ENCODE assay signal across 9 mouse cellular contexts in the genomic region with DNA sequence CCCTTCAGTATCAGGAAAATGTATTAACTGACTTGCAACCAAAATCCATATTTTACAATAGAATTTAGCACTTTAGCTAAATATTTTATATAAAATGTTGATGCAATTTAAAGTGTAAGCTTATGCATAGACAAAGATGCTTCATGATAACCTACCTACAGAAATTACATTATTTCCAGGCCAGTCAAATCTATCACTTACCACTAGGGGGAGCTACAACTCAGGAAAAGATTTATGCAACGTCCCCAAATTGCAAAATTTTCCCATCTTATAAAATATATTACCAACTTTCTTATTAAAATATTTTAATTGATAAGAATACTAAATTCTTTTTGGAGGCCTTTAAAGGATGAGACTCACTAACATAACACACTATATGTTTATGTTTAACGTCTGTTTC.
DNase-seq lines count a peak whose midpoint lies in the region; ATAC-seq and TF ChIP-seq lines count a peak whose summit lies in the region.
"Had no signal": no experiment of that assay in that cellular context is flagged by ENCODE, and none has a peak within 500 bp of the region (broad histone marks: within the 10 kb centered on the region; RNA-seq: fewer than 3 reads in every experiment).

No protein-coding gene starts in this region.

- no peaks in the 10 kb centered on the region for H3K27me3 ChIP-seq in intestine, postnatal 0 days (replicated peaks; ENCODE audit: control insufficient read depth, insufficient read depth, low read length)
- H3K27me3 ChIP-seq in intestine, embryonic 16.5 days (replicated peaks; ENCODE audit: control insufficient read depth, insufficient read depth, low read length) = no peaks in the 10 kb centered on the region
- H3K27me3 ChIP-seq: embryonic facial prominence, embryonic 13.5 days had no signal

- peak; percentile 70 for DNase-seq in 3T3-L1 (ENCODE audit: low read depth, low spot score)
- DNase-seq in B cell, adult 2 months = peak; percentile 31 to 36
- peak; percentile 9 for DNase-seq in embryo, embryonic 11.5 days (ENCODE audit: low read depth, low spot score)
- DNase-seq in ovary, postnatal 10 days (ENCODE audit: low spot score) = no peak

- no peaks in the 10 kb centered on the region for H3K9me3 ChIP-seq in intestine, postnatal 0 days (ENCODE audit: control insufficient read depth)
- no peaks in the 10 kb centered on the region for H3K9me3 ChIP-seq in intestine, embryonic 16.5 days (ENCODE audit: control insufficient read depth, low read length)
- H3K9me3 ChIP-seq: embryonic facial prominence, embryonic 13.5 days had no signal

- no peak for ATAC-seq in intestine, postnatal 0 days
- ATAC-seq in intestine, embryonic 16.5 days = no peak
- no peak for ATAC-seq in activated CD4-positive, CD25-positive, alpha-beta regulatory T cell, adult 4 months

- WGBS in intestine, postnatal 0 days = 39% methylated on average over 2 of the region's 2 CpGs
- 34% methylated on average over 2 of the region's 2 CpGs for WGBS in intestine, embryonic 16.5 days

- no peak overlapping the region for H3K9ac ChIP-seq in intestine, postnatal 0 days (ENCODE audit: low read depth, low read length)
- no peak overlapping the region for H3K9ac ChIP-seq in intestine, embryonic 16.5 days (ENCODE audit: low read depth, low read length)
- H3K9ac ChIP-seq: embryonic facial prominence, embryonic 13.5 days had no signal

- no peaks in the 10 kb centered on the region for H3K4me1 ChIP-seq in intestine, postnatal 0 days (replicated peaks; ENCODE audit: control insufficient read depth, insufficient read depth, low read length)
- no peaks in the 10 kb centered on the region for H3K4me1 ChIP-seq in intestine, embryonic 16.5 days (ENCODE audit: control insufficient read depth, insufficient read depth, low read length)
- H3K4me1 ChIP-seq: embryonic facial prominence, embryonic 13.5 days had no signal

- no peak overlapping the region for H3K27ac ChIP-seq in intestine, postnatal 0 days (ENCODE audit: low read depth, low read length)
- H3K27ac ChIP-seq in intestine, embryonic 16.5 days (ENCODE audit: low read length) = no peak overlapping the region
- H3K27ac ChIP-seq: embryonic facial prominence, embryonic 13.5 days had no signal

- no peak overlapping the region for H3K4me3 ChIP-seq in intestine, postnatal 0 days (ENCODE audit: low read depth, low read length)
- H3K4me3 ChIP-seq in intestine, embryonic 16.5 days (ENCODE audit: low read length) = no peak overlapping the region
- H3K4me3 ChIP-seq: embryonic facial prominence, embryonic 13.5 days; myocyte had no signal

- 0 out of 2 replicates have a peak, but pooled peaks cover 4% of the 10 kb centered on the region for H3K36me3 ChIP-seq in intestine, postnatal 0 days (ENCODE audit: control insufficient read depth, insufficient read depth)
- H3K36me3 ChIP-seq in intestine, embryonic 16.5 days (ENCODE audit: control insufficient read depth, insufficient read depth, low read length) = no peaks in the 10 kb centered on the region

- TF ChIP-seq CTCF in intestine, postnatal 0 days (IDR thresholded peaks at IDR 0.05; ENCODE audit: low read depth) = peak; percentile 73

- no peak overlapping the region for H3K4me2 ChIP-seq in intestine, postnatal 0 days (replicated peaks; ENCODE audit: low read depth)
- H3K4me2 ChIP-seq in intestine, embryonic 16.5 days (ENCODE audit: low read depth, low read length) = no peak overlapping the region
- H3K4me2 ChIP-seq: embryonic facial prominence, embryonic 13.5 days had no signal
